Mouse (Mus musculus) kidney, adult 2 months (tissue): ENCODE measurements at regions not wholly inside any gene's neighbourhood (a gene's known extent, or its start where the extent isn't known, plus 50 kb on each side); places are given as distances from the start of the nearest gene placed in this dataset.

Experiments used
- DNase-seq: peaks from one replicate; pipeline ENCODE4 v3.0.0; 2021
- H3K27ac ChIP-seq: fragments of 200-500 bp; 2 replicates; pipeline ENCODE4 v1.5.1; 2012; ENCODE audit warnings: low read depth, low read length, control low read depth, inconsistent platforms; ENCODE audit not compliant: insufficient read depth
- H3K27me3 ChIP-seq: fragments of 200-500 bp; replicated peaks from 2 replicates; pipeline ENCODE4 v1.6.1; 2012; ENCODE audit warnings: mild to moderate bottlenecking, moderate library complexity, low read length, inconsistent platforms; ENCODE audit not compliant: control insufficient read depth, insufficient read depth
- H3K36me3 ChIP-seq: fragments of 200-500 bp; 2 replicates; pipeline ENCODE4 v1.6.1; 2012; ENCODE audit warnings: mild to moderate bottlenecking, moderate library complexity, low read length, inconsistent platforms; ENCODE audit not compliant: control insufficient read depth, insufficient read depth
- H3K4me1 ChIP-seq: fragments of 200-500 bp; 2 replicates; pipeline ENCODE4 v1.6.1; 2011; ENCODE audit warnings: low read length; ENCODE audit not compliant: control insufficient read depth, insufficient read depth
- H3K4me3 ChIP-seq: fragments of 200-500 bp; 2 replicates; pipeline ENCODE4 v1.5.1; 2011; ENCODE audit warnings: mild to moderate bottlenecking, low read depth, low read length, control low read depth; ENCODE audit not compliant: insufficient read depth
- CTCF ChIP-seq: fragments of 200-500 bp; conservative IDR thresholded peaks from 2 replicates; pipeline ENCODE4 v1.5.1; 2011; ENCODE audit warnings: low read depth, mild to moderate bottlenecking, control low read depth, low read length, moderate library complexity, mixed read lengths; ENCODE audit not compliant: insufficient read depth, insufficient read length
- POLR2A ChIP-seq: fragments of 200-500 bp; IDR thresholded peaks from one replicate; pipeline ENCODE4 v1.6.1; 2011; ENCODE audit warnings: low read depth, low read length, control low read depth
- WGBS: fragments of 180-500 bp; shearing (Covaris S2); methylation state at CpG from one replicate; pipeline ENCODE4 v1.1.7; 2018; 5-methylcytosine and 5-hydroxymethylcytosine counted together

- no peaks in the 10 kb centered on the region for H3K36me3 ChIP-seq
- DNase-seq: no peak
- WGBS: 55% methylated on average over 5 of the region's 5 CpGs
- TF ChIP-seq POLR2A (no peak), CTCF (no peak)
- H3K4me3 ChIP-seq: no peak overlapping the region
- no peak overlapping the region for H3K27ac ChIP-seq
- no peaks in the 10 kb centered on the region for H3K4me1 ChIP-seq
- no peaks in the 10 kb centered on the region for H3K27me3 ChIP-seq
Measured at GRCm38 (mm10) chr3:41377826-41378406, 177.6 kb upstream of the Jade1 start.

- peak; percentile 22 for DNase-seq
Measured at GRCm38 (mm10) chr3:41376848-41377582, 178.5 kb upstream of the Jade1 start.

GRCm38 (mm10) chr3:41375230-41375930, 180.2 kb upstream of the Jade1 start:
- Histone ChIP-seq H3K4me1 (no peaks in the 10 kb centered on the region), H3K36me3 (no peaks in the 10 kb centered on the region), H3K27ac (no peak overlapping the region), H3K27me3 (no peaks in the 10 kb centered on the region), H3K4me3 (no peak overlapping the region)
- DNase-seq: no peak
- no peak for TF ChIP-seq POLR2A
- TF ChIP-seq CTCF: no peak
- 86% methylated on average over 2 of the region's 2 CpGs for WGBS

More at GRCm38 (mm10) chr3:41376848-41377582, 178.5 kb upstream of the Jade1 start:
- no peak overlapping the region for H3K27ac ChIP-seq
- H3K4me3 ChIP-seq: no peak overlapping the region
- no peaks in the 10 kb centered on the region for H3K36me3 ChIP-seq
- 75% methylated on average over 6 of the region's 6 CpGs for WGBS
- no peak for TF ChIP-seq POLR2A
- TF ChIP-seq CTCF: peak; percentile 33; the same call in 1 of the 2 replicates
- no peaks in the 10 kb centered on the region for H3K27me3 ChIP-seq
- H3K4me1 ChIP-seq: no peaks in the 10 kb centered on the region

- Histone ChIP-seq H3K27me3 (no peaks in the 10 kb centered on the region), H3K36me3 (no peaks in the 10 kb centered on the region), H3K4me1 (no peaks in the 10 kb centered on the region), H3K27ac (no peak overlapping the region), H3K4me3 (no peak overlapping the region)
- no peak for TF ChIP-seq POLR2A
- TF ChIP-seq CTCF: no peak
- DNase-seq: no peak
- 55% methylated on average over 5 of the region's 5 CpGs for WGBS
Measured at GRCm38 (mm10) chr3:41373198-41373597, 182.3 kb upstream of the Jade1 start.

- no peak overlapping the region for H3K27ac ChIP-seq
- H3K4me1 ChIP-seq: peaks cover 3% of the 10 kb centered on the region; the same call in 1 of the 2 replicates
- DNase-seq: no peak
- no peaks in the 10 kb centered on the region for H3K36me3 ChIP-seq
- no peaks in the 10 kb centered on the region for H3K27me3 ChIP-seq
- no peak overlapping the region for H3K4me3 ChIP-seq
- no peak for TF ChIP-seq CTCF
- no peak for TF ChIP-seq POLR2A
- WGBS: 84% methylated on average over 7 of the region's 7 CpGs
Measured at GRCm38 (mm10) chr3:41368351-41369101, 187.0 kb upstream of the Jade1 start.

- DNase-seq: no peak
- Histone ChIP-seq H3K36me3 (no peaks in the 10 kb centered on the region), H3K27ac (no peak overlapping the region), H3K4me3 (no peak overlapping the region), H3K4me1 (peaks cover 3% of the 10 kb centered on the region; the same call in 1 of the 2 replicates), H3K27me3 (no peaks in the 10 kb centered on the region)
- 74% methylated on average over 4 of the region's 4 CpGs for WGBS
- no peak for TF ChIP-seq CTCF
- TF ChIP-seq POLR2A: no peak
Measured at GRCm38 (mm10) chr3:41366764-41367163, 188.8 kb upstream of the Jade1 start.

GRCm38 (mm10) chr3:41366264-41366663, 189.3 kb upstream of the Jade1 start:
- peaks cover 3% of the 10 kb centered on the region; the same call in 1 of the 2 replicates for H3K4me1 ChIP-seq
- TF ChIP-seq CTCF (no peak), POLR2A (no peak)
- DNase-seq: peak; percentile 64
- H3K4me3 ChIP-seq: no peak overlapping the region
- WGBS: 18% methylated on average over 9 of the region's 9 CpGs
- no peaks in the 10 kb centered on the region for H3K36me3 ChIP-seq
- H3K27ac ChIP-seq: no peak overlapping the region
- H3K27me3 ChIP-seq: no peaks in the 10 kb centered on the region
